ENCODE assay signal across 8 mouse cellular contexts in genomic region chr8:105990856-105991387, GRCm38 (mm10). TPM values are rescaled to one million over a fixed set of nuclear protein-coding genes. Genes with fewer than 3 reads are reported as not detected.
A peak's percentile ranks its signal among the peaks of the same experiment; 100 is the strongest.
DNase-seq lines count a peak whose midpoint lies in the region; ATAC-seq and TF ChIP-seq lines count a peak whose summit lies in the region.

Gene Dus2, plus strand, starts transcription at chr8:105991337.

- peak within 1 kb of the TSS; percentile 34 for H3K4me2 ChIP-seq in heart, embryonic 14.5 days (ENCODE audit: low read length)
- H3K4me2 ChIP-seq in liver, embryonic 14.5 days (ENCODE audit: low read depth), result no peak within 1 kb of the TSS
- H3K4me2 ChIP-seq in neural tube, embryonic 11.5 days (ENCODE audit: low read depth), result no peak within 1 kb of the TSS
- peak within 1 kb of the TSS; percentile 34; the same call in 1 of the 2 replicates for H3K4me2 ChIP-seq in stomach, postnatal 0 days (replicated peaks; ENCODE audit: low read depth)

- peak within 1 kb of the TSS; percentile 56; the same call in 1 of the 2 replicates for H3K9ac ChIP-seq in heart, embryonic 14.5 days (ENCODE audit: low read length)
- H3K9ac ChIP-seq in liver, embryonic 14.5 days (replicated peaks), result no peak within 1 kb of the TSS; the same call in 1 of the 2 replicates
- no peak within 1 kb of the TSS for H3K9ac ChIP-seq in neural tube, embryonic 11.5 days (ENCODE audit: low read length)
- H3K9ac ChIP-seq in stomach, postnatal 0 days (ENCODE audit: low read length), result no peak within 1 kb of the TSS

- H3K9me3 ChIP-seq in heart, embryonic 14.5 days (ENCODE audit: control insufficient read depth, low read length), result no peaks in the 10 kb centered on the region
- no peaks in the 10 kb centered on the region for H3K9me3 ChIP-seq in liver, embryonic 14.5 days (ENCODE audit: control insufficient read depth, low read length)
- H3K9me3 ChIP-seq in neural tube, embryonic 11.5 days (ENCODE audit: control insufficient read depth, low read length), result no peaks in the 10 kb centered on the region
- no peaks in the 10 kb centered on the region for H3K9me3 ChIP-seq in stomach, postnatal 0 days (ENCODE audit: control insufficient read depth, low read length)

- H3K27ac ChIP-seq in heart, embryonic 14.5 days (replicated peaks in 1 of 2; ENCODE audit: control insufficient read depth in 1 of 2, insufficient read depth in 1 of 2, low read depth in 2 of 2, low read length in 2 of 2), result no peak within 1 kb of the TSS
- H3K27ac ChIP-seq in liver, embryonic 14.5 days, result no peak within 1 kb of the TSS
- H3K27ac ChIP-seq in neural tube, embryonic 11.5 days (ENCODE audit: low read depth, low read length), result no peak within 1 kb of the TSS
- H3K27ac ChIP-seq in stomach, postnatal 0 days (replicated peaks), result no peak within 1 kb of the TSS

- H3K4me1 ChIP-seq in heart, embryonic 14.5 days (ENCODE audit: control insufficient read depth in 2 of 2, insufficient read depth in 2 of 2, low read length in 2 of 2), result peaks cover 5 to 8% of the 10 kb centered on the region in 2 experiments; a peak in 2 of 4 replicates
- peaks cover 0 to 3% of the 10 kb centered on the region in 2 experiments; a peak in 1 of 4 replicates for H3K4me1 ChIP-seq in liver, embryonic 14.5 days (replicated peaks; ENCODE audit: control insufficient read depth in 2 of 2, insufficient read depth in 2 of 2, low read length in 1 of 2)
- no peaks in the 10 kb centered on the region for H3K4me1 ChIP-seq in neural tube, embryonic 11.5 days (ENCODE audit: control insufficient read depth, insufficient read depth, low read length)
- no peaks in the 10 kb centered on the region for H3K4me1 ChIP-seq in stomach, postnatal 0 days (replicated peaks; ENCODE audit: control insufficient read depth, insufficient read depth)

- WGBS in heart, embryonic 14.5 days, result 8% methylated on average over 15 of the region's 15 CpGs
- 8% methylated on average over 15 of the region's 15 CpGs for WGBS in liver, embryonic 14.5 days (ENCODE audit: insufficient replicate concordance)
- WGBS in neural tube, embryonic 11.5 days, result 9% methylated on average over 15 of the region's 15 CpGs
- 10% methylated on average over 15 of the region's 15 CpGs for WGBS in stomach, postnatal 0 days

- no peaks in the 10 kb centered on the region for H3K27me3 ChIP-seq in heart, embryonic 14.5 days (ENCODE audit: control insufficient read depth, insufficient read depth, low read length)
- no peaks in the 10 kb centered on the region; the same call in 1 of the 2 replicates for H3K27me3 ChIP-seq in liver, embryonic 14.5 days (ENCODE audit: control insufficient read depth, insufficient read depth, low read length)
- H3K27me3 ChIP-seq in neural tube, embryonic 11.5 days (ENCODE audit: control insufficient read depth, insufficient read depth, low read length), result no peaks in the 10 kb centered on the region
- H3K27me3 ChIP-seq in stomach, postnatal 0 days (ENCODE audit: control insufficient read depth, insufficient read depth, low read length), result no peaks in the 10 kb centered on the region

- no peak within 1 kb of the TSS for H3K4me3 ChIP-seq in heart, embryonic 14.5 days (ENCODE audit: control insufficient read depth in 1 of 2, insufficient read depth in 1 of 2, low read depth in 1 of 2, low read length in 2 of 2)
- H3K4me3 ChIP-seq in liver, embryonic 14.5 days (ENCODE audit: insufficient read depth in 1 of 2, low read depth in 2 of 2, low read length in 2 of 2), result no peak within 1 kb of the TSS
- H3K4me3 ChIP-seq in neural tube, embryonic 11.5 days (ENCODE audit: low read depth, low read length), result no peak within 1 kb of the TSS
- H3K4me3 ChIP-seq in stomach, postnatal 0 days (ENCODE audit: low read depth, low read length), result no peak within 1 kb of the TSS

- H3K36me3 ChIP-seq in heart, embryonic 14.5 days (ENCODE audit: control insufficient read depth, insufficient read depth, low read length), result no peaks in the 10 kb centered on the region
- no peaks in the 10 kb centered on the region for H3K36me3 ChIP-seq in liver, embryonic 14.5 days (replicated peaks; ENCODE audit: control insufficient read depth, insufficient read depth, low read depth)
- H3K36me3 ChIP-seq in neural tube, embryonic 11.5 days (ENCODE audit: control insufficient read depth, insufficient read depth, low read length), result no peaks in the 10 kb centered on the region
- H3K36me3 ChIP-seq in stomach, postnatal 0 days (ENCODE audit: control insufficient read depth, insufficient read depth, low read length), result no peaks in the 10 kb centered on the region

- TF ChIP-seq CTCF in liver, embryonic 14.5 days (IDR thresholded peaks at IDR 0.05; ENCODE audit: low read depth), result peak; percentile 96
- TF ChIP-seq CTCF in stomach, postnatal 0 days (IDR thresholded peaks at IDR 0.05; ENCODE audit: low read depth), result peak; percentile 94

- ATAC-seq in CD4-positive, CD25-positive, alpha-beta regulatory T cell, adult 4 months, result peak; percentile 85
- ATAC-seq in erythroid progenitor cell, adult 5-6 weeks (replicated peaks; ENCODE audit: low FRiP score, poor library complexity, severe bottlenecking), result peak; percentile 82
- ATAC-seq in heart, embryonic 14.5 days (ENCODE audit: insufficient number of reproducible peaks, insufficient read depth, low FRiP score, low read depth), result peak; percentile 75; the same call in 1 of the 2 replicates
- ATAC-seq in liver, embryonic 14.5 days (ENCODE audit: insufficient read depth), result peak; percentile 66; the same call in 1 of the 2 replicates
- ATAC-seq in neural tube, embryonic 11.5 days (ENCODE audit: insufficient read depth, low FRiP score, low TSS enrichment), result peak; percentile 69; the same call in 1 of the 2 replicates
- peak; percentile 83 for ATAC-seq in stomach, postnatal 0 days (ENCODE audit: low FRiP score, low TSS enrichment)

- DNase-seq in brain, embryonic 18.5 days (ENCODE audit: low read depth, low spot score), result peak; percentile 16
- peak; percentile 91 for DNase-seq in kidney, postnatal 10 days
- peak; percentile 62 to 69 (median 68) for DNase-seq in liver, embryonic 14.5 days (ENCODE audit: low read depth in 3 of 3, low spot score in 3 of 3)
- peak; percentile 85 for DNase-seq in neural tube, embryonic 11.5 days (ENCODE audit: low spot score)
- peak; percentile 88 for DNase-seq in stomach, postnatal 0 days (ENCODE audit: low spot score)

- no peak for TF ChIP-seq EP300 in liver, embryonic 14.5 days (IDR thresholded peaks at IDR 0.05; ENCODE audit: low read depth)
- no peak for TF ChIP-seq EP300 in stomach, postnatal 0 days (optimal IDR thresholded peaks at IDR 0.05)

RNA-seq across cellular contexts. Expression of gene Dus2, which starts in this region (rescaled TPM):
- 10 to 100 TPM; 24.3 to 30.5 TPM for polyA plus RNA-seq in CD4-positive, CD25-positive, alpha-beta regulatory T cell, adult 4 months (2017; shearing (Covaris generic))
- total RNA-seq in erythroid progenitor cell, adult 5-6 weeks (2015; ENCODE audit: low replicate concordance), result 0.72 and 6.7 TPM in 2 replicates
- 6.3 and 14.4 TPM in 2 replicates for total RNA-seq in erythroid progenitor cell, adult 5-6 weeks (2017; ENCODE audit: low replicate concordance)
- 13.5 and 15.2 TPM in 2 replicates for polyA plus RNA-seq in heart, embryonic 14.5 days (2014; fragmentation: Nextera tagmentation; extraction: Ambion mirVana)
- polyA plus RNA-seq in liver, embryonic 14.5 days (2012; rRNA removed), result 6.8 and 8.7 TPM in 2 replicates
- 9.8 and 10.5 TPM in 2 replicates for polyA plus RNA-seq in liver, embryonic 14.5 days (2014; fragmentation: Nextera tagmentation; extraction: Ambion mirVana)
- polyA plus RNA-seq in neural tube, embryonic 11.5 days (2014; fragmentation: Nextera tagmentation; extraction: Ambion mirVana), result 14.5 and 18.6 TPM in 2 replicates
- 8.1 and 8.3 TPM in 2 replicates for polyA plus RNA-seq in stomach, postnatal 0 days (2015; fragmentation: Nextera tagmentation; extraction: Ambion mirVana)

Comparison
In these comparisons a context has a peak if more than half of its experiments do, and no peak if none do; other contexts are left out.
1. DNase-seq: peak in every context shown above with its lines; median percentile 91 in kidney, postnatal 10 days; 88 in stomach, postnatal 0 days; 85 in neural tube, embryonic 11.5 days; 68 in liver, embryonic 14.5 days; 16 in brain, embryonic 18.5 days.
2. H3K4me2 ChIP-seq: peak in heart, embryonic 14.5 days (single experiment) and stomach, postnatal 0 days (single experiment); none in liver, embryonic 14.5 days (single experiment) and neural tube, embryonic 11.5 days (single experiment).
3. Peak in every context shown above with its lines, with median percentiles within 50 percentile points of each other: ATAC-seq.